Mouse (Mus musculus): ENCODE results near the gene Ubap1. TPM values are rescaled to one million over a fixed set of nuclear protein-coding genes. Genes with fewer than 3 reads are reported as not detected.

Ubap1 gene
- 33.3 TPM for polyA plus RNA-seq (2014; fragmentation: Illumina TruSeq; extraction: RNeasy Lipid Tissue Mini Kit (QIAGEN cat#74804); ENCODE audit: low read depth, low replicate concordance)

GRCm38 (mm10) chr4:41348584-41349198 lies at the start of gene Ubap1:
Ubap1 (plus strand) TSS chr4:41348996.

GRCm38 (mm10) chr4:41314141-41315129 lies 34.4 kb upstream of the Ubap1 start, which contains the start of gene Dcaf12:
Dcaf12 (minus strand) TSS chr4:41314889.

Other genes with a start within 250 kb of the Ubap1 start
- gene Nol6, start 224.5 kb upstream of the Ubap1 start, polyA plus RNA-seq (2014; fragmentation: Illumina TruSeq; extraction: RNeasy Lipid Tissue Mini Kit (QIAGEN cat#74804); ENCODE audit: low read depth, low replicate concordance) = 29.2 TPM
- gene Ube2r2, start 213.3 kb upstream of the Ubap1 start, polyA plus RNA-seq (2014; fragmentation: Illumina TruSeq; extraction: RNeasy Lipid Tissue Mini Kit (QIAGEN cat#74804); ENCODE audit: low read depth, low replicate concordance) = 105 TPM
- gene Ubap2, start 73.9 kb upstream of the Ubap1 start, polyA plus RNA-seq (2014; fragmentation: Illumina TruSeq; extraction: RNeasy Lipid Tissue Mini Kit (QIAGEN cat#74804); ENCODE audit: low read depth, low replicate concordance) = 42.6 TPM
- gene Dcaf12, start 34.1 kb upstream of the Ubap1 start, polyA plus RNA-seq (2014; fragmentation: Illumina TruSeq; extraction: RNeasy Lipid Tissue Mini Kit (QIAGEN cat#74804); ENCODE audit: low read depth, low replicate concordance) = 33.1 TPM
- 1.4 TPM for gene Kif24, start 115.9 kb downstream of the Ubap1 start, polyA plus RNA-seq (2014; fragmentation: Illumina TruSeq; extraction: RNeasy Lipid Tissue Mini Kit (QIAGEN cat#74804); ENCODE audit: low read depth, low replicate concordance)
- 29.5 TPM for gene Nudt2, start 116.2 kb downstream of the Ubap1 start, polyA plus RNA-seq (2014; fragmentation: Illumina TruSeq; extraction: RNeasy Lipid Tissue Mini Kit (QIAGEN cat#74804); ENCODE audit: low read depth, low replicate concordance)
- gene AI464131, start 154.1 kb downstream of the Ubap1 start, polyA plus RNA-seq (2014; fragmentation: Illumina TruSeq; extraction: RNeasy Lipid Tissue Mini Kit (QIAGEN cat#74804); ENCODE audit: low read depth, low replicate concordance) = 11.5 TPM
- gene 1110017D15Rik, start 168.3 kb downstream of the Ubap1 start, polyA plus RNA-seq (2014; fragmentation: Illumina TruSeq; extraction: RNeasy Lipid Tissue Mini Kit (QIAGEN cat#74804); ENCODE audit: low read depth, low replicate concordance) = 17.3 TPM
- gene Fam219a, start 220.5 kb downstream of the Ubap1 start, polyA plus RNA-seq (2014; fragmentation: Illumina TruSeq; extraction: RNeasy Lipid Tissue Mini Kit (QIAGEN cat#74804); ENCODE audit: low read depth, low replicate concordance) = 15.3 TPM
- 3.5 TPM for gene Dnaic1, start 220.8 kb downstream of the Ubap1 start, polyA plus RNA-seq (2014; fragmentation: Illumina TruSeq; extraction: RNeasy Lipid Tissue Mini Kit (QIAGEN cat#74804); ENCODE audit: low read depth, low replicate concordance)